Mouse (Mus musculus): ENCODE measurements around the gene Ctsk.

DNA sequence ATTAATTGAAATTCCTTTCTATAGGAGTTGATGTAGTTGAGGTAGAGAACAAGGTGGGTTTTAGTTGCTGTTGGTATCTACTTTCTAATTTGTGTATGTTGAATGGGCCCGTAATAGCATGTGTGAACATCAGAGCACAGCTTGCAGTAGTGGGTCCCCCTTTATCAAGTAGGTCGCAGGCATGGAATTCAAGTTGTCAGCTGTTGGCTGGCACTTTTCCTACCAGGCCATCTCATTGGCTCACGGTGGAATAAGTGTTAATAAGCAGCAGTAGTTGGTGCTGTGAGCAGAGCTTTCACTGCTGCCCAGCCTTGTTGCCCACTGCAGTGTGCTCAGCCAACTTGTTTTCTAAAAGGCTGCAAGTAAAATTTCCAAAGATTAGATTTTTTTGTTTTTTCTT lies 10.4 kb upstream of the Ctsk start:
- TF ChIP-seq POLR2A (IDR thresholded peaks at IDR 0.05; ENCODE audit: control insufficient read depth, low read depth, low read length) (no peak), CTCF (IDR thresholded peaks at IDR 0.05; ENCODE audit: control insufficient read depth, insufficient read depth, insufficient replicate concordance, low read depth, low read length) (no peak)
